Mouse (Mus musculus): Measurements from ENCODE around the gene Nxph4.

DNA sequence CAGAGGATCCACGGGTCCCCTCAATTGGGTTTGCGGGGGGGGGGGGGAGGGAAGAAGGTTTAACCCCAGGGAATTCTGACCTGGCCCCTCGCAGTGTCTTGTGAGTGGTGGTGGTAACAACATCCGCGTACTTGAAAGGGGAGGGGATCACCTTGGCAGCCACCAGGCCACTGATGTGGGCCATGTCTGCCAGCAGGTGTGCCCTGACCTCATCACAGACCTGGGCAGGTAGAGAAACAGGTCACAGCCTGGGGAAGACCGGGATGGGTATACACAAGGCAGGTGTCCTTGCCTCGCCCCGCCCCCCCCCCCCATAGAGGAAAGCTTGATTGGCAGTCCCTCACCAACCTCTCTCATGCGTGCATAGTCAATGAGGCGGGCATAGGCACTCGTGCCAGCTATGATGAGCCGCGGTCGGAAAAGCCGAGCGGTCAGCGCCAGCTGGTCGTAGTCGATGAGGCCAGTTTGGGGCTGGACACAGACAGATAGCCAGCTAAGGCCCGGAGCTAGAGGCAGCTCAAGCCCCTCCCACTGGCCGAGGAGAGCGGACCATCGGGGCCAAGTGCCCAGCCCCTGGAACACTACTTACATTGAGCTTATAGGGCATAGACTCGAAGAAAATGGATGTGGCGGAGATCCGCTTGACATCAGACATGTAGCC, 15.2 kb downstream of the Nxph4 start:
- TF ChIP-seq CTCF (IDR thresholded peaks at IDR 0.05; ENCODE audit: borderline replicate concordance, insufficient read depth, low read length) (no peak), POLR2A (IDR thresholded peaks at IDR 0.05; ENCODE audit: low read depth, low read length) (no peak)
